Mouse (Mus musculus) mature B cell (primary cell): ENCODE data around the gene Nek2.

Source experiments
- in situ Hi-C: fragments of 300-500 bp; cut with MboI; formaldehyde crosslinking; loops from 2 replicates; pipeline ENCODE4 v1.14.3; 2019

The Nek2 gene

DNA sequence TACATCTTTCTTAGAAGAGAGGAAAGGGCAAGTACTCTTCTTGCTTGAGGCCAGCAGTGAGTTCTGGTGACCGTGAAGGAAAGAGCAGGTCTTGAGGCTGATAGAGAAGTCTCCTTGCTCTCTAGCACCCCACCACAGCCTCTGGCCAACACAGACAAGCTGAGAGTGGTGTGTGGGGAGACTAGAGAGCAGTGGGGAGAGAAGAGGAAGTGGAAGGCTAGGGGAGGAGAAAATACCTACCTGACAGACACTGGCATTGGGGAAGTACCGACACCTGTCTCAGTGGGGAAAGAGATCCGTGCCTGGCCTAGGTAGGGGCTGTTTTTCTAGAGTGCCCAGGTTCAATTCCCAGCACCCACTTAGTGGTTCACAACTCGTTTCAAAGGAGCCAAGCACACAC is 7.0 kb upstream of the Nek2 start:
- in situ Hi-C loops = loop anchor here (10.0 kb wide), 2 partner anchors 89 to 229 kb away; no protein-coding TSS in a partner anchor

DNA sequence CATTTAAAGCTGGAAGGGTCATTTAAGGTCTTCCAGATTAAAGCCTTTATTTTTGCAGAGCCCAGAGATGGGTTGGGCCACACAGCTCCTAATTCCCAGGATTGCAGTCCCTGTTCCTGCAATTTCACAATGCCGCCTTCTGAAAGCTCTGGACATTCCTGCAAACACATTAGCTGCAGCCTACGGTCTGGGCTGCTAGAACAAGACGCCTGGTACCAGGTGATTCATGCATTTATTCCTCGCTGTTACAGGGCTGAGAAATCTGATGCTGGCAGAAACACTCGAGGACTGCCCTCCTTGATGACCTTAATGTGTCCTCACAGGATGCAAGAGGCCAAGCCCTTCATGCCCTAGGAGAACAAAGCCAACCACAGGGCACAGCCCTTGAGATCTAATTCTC is 6.3 kb upstream of the Nek2 start:
- in situ Hi-C loops = loop anchor here (10.0 kb wide), 2 partner anchors 90 to 230 kb away; no protein-coding TSS in a partner anchor

DNA sequence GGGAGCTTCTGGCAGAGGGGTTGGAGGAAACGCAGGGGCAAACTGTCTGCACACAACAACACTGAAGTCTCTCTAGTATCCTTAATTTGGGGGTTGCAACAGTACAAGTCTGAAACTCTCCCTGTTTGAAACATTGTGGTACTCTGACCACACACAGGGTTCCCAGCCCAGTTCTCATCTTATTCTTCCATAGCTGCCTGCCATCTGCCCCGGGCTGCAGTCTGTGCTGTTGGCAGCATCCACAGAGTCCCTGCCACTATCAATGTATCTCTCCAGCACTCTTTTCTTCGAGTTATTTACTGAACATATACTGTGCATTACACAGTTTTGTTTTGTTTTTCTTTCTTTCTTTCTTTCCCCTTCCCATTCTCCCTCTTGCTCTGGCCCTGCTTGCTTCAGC is 4.6 kb upstream of the Nek2 start:
- in situ Hi-C loops = loop anchor here (10.0 kb wide), 2 partner anchors 92 to 232 kb away; no protein-coding TSS in a partner anchor

DNA sequence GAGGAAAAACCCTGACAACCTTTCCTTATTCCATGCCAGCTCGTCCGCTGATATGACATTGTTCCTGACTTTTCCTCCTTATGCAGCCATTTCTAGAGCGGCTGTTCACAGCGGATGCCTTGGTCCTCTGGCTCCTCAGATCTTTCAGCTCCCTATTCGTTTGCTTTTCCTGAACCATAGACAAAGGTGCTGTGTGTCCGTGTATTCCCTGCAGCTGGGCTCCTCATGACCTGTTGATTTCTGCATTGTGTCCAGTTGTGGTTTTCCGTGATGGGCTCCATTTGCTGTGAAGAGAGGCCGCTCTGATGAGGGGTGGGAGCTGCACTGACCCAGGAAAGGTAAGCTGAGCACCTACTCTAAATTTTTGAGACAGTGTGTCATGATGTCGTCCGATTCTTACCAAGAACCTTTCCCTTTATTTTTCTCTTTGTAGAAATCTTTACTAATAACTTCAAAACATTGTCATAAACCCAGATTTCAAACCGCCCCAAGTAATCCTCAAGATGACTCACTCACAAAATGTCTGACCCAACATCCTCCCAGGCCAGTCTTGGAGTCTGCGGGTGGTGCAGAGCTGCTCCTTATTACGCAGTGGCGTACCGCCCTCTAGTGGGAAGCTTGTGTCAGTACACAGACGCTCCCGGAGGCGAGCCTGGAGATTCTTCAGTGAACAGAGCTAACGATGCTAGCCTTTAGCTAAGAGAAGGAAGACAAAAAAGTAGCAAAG is 3.7 kb upstream of the Nek2 start:
- in situ Hi-C loops = loop anchor here (10.0 kb wide), 2 partner anchors 93 to 233 kb away; no protein-coding TSS in a partner anchor

DNA sequence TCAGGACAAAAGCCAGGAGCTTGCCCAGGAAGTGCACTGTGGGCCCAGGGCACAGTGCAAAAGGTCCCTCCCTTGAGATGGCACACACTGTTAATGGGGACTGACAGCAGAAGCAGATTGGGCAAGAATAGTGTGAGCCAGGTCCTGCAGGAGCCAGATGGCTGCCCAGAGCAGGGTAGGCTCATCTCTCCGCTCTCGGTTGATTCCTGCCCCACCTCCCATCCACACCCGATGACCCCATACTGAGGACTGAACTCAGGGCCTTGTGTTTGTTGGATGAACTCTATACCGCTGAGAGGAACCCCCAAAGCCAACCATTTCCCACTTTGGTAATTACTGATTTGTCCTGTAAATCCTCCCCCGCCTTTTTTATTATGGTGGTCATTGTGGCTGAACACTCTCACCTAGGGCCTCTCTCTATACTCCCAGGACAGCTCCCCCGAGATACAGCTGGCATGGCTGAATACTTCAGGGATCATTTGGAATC is 3.1 kb upstream of the Nek2 start:
- in situ Hi-C loops = loop anchor here (10.0 kb wide), 2 partner anchors 93 to 233 kb away; no protein-coding TSS in a partner anchor

DNA sequence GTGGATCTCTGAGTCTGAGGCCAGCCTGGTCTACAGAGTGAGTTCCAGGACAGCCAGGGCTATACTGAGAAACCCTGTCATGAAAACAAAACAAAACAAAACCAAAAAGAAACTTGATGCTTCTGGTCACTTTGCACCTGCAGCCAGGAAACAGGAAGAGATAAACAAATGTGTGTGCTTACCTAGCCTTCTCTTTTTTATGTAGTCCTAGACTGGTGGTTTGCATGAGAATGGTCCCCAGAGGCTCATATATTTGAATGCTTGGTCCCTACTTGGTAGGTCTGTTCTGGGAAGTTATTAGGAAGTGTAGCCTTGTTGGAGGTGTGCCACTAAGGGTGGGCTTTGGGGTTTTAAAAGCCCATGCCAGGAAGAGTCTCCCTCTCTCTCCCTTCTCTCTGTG is 2.2 kb upstream of the Nek2 start:
- in situ Hi-C loops = loop anchor here (10.0 kb wide), 2 partner anchors 94 to 234 kb away; no protein-coding TSS in a partner anchor

DNA sequence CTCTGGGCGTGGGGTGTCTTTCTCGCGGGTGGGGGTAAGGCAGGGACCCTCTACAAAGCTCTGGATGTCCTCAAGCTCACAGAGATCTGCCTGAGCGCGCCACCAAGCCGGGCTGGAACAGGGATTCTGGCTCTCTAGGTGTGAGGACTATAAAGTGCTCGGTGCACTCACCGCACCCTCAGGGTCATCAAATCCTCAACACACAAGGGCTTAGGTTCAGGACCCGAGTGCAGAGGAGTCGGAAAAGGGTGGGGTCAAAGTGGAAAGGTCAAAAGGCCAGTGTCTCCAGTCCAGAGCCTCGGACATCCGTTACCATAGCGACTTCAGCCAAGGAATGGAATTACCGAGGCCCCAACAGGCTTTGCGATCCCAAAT is 306 bp upstream of the Nek2 start:
- in situ Hi-C loops = no loop called here

DNA sequence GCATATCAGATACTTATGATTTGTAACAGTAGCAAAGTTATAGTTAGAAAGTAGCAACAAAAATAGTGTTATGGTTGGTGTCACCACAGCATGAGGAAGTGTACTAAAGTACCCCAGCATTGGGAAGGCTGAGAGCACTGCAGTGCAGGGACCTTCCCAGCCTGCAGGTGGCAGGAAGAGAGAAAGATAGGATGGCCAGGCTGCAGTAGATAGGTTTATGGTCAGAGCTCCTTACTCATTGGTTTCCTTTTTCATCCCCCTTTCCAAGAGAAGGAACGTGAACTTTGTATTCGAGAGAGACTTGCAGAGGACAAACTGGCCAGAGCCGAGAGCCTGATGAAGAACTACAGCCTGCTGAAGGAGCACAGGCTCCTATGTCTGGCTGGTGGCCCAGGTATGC is 7.9 kb downstream of the Nek2 start:
- in situ Hi-C loops = loop anchor here (5.0 kb wide), 1 partner anchor 263 kb away; the partner anchor contains the start of gene Traf5

DNA sequence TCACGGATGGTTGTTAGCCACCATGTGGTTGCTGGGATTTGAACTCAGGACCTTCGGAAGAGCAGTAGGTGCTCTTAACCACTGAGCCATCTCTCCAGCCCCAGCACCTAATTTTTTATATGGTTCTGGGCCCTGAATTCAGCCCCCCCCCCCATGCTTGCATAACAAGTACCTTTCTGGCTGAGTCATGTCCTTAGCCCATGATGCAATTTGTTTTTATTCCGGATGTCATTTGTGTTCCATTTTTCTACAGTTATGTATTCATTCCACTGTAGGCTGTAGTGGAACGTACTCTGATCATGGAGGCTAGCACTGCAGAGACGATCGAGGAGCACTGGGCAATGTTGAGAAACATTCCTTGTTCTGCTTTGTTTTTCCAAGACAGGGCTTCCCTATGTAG is 12.2 kb downstream of the Nek2 start:
- in situ Hi-C loops = loop anchor here (10.0 kb wide), 1 partner anchor 81 kb away; no protein-coding TSS in a partner anchor

DNA sequence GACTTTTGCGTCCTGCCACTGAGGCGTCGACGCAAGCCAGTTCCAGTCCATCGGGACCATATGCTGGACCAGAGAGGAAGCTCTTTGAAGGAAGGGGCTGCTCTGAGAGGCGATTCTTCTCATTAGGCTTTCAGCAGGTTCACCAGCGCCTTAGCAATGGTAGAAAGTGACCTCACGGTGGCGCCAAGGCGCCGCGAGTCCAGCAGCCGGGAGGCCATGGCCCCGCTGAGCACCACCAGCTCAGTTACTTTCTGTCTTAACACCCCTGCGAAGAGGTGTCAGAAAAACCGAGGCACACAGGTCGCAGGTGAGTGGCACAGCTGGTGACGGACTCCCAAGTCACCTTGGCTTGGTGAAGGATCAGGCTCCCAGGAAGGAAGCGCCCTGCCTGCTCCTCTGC is 13.6 kb downstream of the Nek2 start:
- in situ Hi-C loops = loop anchor here (10.0 kb wide), 1 partner anchor 80 kb away; no protein-coding TSS in a partner anchor

DNA sequence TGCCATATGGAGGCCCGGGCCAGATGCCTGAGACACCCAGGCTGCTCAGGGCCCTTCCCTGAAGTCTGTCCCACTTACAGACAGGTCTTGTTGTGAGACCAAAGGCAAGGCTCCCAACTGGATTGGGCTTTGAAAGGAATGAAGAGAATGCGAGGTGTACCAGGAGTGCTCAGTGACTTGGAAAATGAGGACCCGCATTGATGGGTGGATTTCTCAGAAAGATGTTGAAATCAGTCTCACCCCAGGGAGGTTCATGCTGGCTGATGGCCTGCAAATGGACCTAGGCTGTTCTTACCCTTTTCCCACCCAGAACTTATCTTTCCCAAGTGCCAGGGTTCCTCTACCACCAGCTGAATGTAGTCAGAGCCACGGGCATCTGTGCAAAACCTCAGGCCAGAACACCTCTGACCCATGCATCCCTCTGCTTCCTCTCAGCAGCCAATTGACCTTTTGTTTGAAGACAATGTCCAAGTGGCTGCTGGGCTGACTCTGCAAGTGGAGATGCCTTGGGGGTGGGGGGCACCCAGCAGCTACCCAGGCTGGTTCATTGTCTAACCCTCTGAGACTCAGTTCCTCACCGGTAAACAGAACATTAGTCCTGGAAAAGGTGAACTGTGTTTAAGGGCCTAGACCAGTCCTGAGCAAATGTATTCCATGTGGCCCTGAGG is 15.2 kb downstream of the Nek2 start:
- in situ Hi-C loops = loop anchor here (10.0 kb wide), 1 partner anchor 78 kb away; no protein-coding TSS in a partner anchor

DNA sequence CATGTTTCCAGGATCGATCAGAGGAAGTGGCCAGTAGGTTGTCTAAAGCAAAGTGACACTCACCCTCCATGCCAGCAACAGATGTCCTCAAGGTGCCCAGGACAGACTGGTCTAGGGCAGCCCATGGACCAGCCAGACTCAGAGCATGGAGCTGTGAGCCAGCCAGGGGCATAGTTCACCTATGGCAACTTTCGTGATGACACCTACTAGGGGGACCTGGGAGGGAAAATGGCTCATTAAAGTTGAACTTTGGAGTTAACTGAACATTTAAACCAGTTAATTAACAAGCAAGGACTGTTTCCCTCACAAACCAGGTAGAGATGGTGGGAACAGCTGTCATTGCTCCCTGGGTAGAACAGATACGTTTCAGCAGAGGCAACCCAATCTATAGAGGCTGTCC is 16.4 kb downstream of the Nek2 start:
- in situ Hi-C loops = loop anchor here (10.0 kb wide), 1 partner anchor 77 kb away; no protein-coding TSS in a partner anchor

DNA sequence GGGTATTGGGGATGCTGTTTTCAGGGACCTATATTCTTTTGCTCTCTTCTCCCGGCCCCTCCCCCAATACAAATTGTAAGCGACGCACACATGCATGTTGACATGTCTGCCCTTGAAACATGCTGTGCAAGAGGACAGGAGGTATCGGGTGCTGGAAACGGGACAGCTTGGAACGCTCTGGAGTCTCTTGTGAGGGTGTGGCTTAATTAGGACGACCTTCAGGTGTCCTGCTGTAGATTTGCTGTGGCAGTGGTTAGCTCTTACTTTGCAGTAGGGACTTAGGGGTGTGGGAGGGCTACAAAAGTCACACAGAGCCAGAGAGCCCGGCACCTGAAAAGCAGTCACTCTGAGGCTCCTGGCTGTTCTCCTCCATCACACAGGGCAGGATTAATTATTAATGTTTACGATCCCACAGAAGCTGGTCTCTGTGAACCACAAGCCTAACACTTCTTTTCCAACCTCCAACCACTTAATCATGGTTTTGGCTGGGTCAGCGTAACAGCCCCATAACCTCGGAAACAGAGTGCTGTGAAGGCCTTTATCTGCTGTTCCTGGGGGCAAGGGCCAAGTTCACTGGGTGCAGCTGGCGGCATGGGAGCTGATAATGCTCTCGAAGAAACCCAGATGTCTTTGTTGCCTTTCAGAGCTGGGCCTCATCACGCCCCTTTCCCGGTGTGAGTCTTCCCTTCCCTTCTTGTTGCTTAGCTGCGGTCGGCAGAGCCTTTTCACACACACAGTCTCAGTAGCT is 17.9 kb downstream of the Nek2 start:
- in situ Hi-C loops = loop anchor here (10.0 kb wide), 1 partner anchor 76 kb away; no protein-coding TSS in a partner anchor

DNA sequence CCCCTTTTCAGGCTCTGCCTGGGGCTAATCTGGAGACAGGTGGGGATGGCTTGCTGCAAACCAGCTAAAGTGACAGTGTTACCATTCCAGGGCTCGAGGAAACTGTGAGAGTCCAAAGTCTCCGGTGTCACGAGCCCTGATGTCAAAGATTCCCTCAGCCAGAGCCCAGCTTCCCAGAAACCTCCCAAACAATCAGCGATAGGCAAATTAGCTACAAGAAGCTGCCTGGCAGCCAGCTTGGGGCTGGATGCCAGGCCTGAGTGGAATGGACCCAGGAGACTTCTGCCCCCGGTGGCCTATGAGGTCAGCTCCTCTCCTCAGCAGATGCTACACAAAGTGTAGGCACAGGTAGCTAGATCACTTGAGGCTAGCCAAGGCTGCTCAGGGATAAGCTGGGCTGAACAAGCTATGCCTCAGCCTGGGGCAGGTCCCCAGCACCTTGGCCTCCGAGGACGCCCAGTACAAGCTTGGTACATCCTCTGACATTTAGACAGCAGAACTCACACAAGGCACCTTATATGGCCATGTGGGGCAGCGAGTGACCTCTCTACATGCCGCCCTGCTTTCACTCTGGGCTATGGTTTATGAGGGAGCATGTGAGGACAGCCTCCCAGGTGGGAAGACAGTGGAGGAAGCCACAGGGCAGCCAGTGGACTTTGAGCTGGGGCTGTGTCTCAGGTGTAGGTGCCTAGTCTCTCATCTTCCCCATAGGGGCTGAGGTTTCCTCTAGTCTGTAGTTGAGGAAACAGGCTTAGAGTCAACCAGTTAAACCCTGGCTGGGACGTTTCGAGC is 19.7 kb downstream of the Nek2 start:
- in situ Hi-C loops = no loop called here

DNA sequence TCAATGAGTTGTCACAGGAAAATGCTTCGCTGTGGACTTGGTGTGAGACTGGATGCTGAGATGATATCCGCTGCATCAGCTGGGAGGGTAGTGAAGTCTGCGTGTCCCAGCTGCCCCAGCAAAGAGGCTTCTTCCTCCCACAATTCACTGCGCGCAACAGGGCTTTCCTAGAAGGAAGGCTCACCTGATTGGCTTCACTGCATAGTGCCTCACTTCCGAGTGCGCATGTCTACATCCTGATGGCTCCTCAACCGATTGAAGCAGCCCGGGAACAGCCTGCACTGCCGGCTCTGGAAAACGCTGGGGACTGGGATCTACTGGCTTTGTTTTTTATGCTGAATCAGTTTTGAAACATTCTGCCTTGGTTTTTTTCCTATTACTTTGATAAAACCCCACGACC is 21.0 kb downstream of the Nek2 start:
- in situ Hi-C loops = no loop called here

DNA sequence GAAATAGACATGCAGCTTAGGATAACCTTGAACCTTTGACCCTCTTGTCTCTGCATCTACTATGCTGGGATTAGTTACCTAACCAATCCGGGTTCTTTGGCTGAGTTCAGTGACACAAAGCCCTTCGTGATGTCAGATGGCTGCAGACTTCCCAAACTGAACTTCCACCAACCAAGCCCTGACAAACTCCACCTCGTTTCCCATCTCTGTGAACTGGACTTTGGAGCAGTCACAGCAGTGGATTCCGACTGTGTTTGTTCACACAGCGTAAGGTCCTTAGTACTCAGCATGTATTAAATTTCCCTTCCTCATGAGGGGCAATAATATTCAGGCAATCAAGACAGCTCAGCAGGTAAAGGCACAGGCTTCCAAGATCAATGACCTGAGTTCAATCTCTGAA is 25.4 kb downstream of the Nek2 start:
- in situ Hi-C loops = no loop called here

DNA sequence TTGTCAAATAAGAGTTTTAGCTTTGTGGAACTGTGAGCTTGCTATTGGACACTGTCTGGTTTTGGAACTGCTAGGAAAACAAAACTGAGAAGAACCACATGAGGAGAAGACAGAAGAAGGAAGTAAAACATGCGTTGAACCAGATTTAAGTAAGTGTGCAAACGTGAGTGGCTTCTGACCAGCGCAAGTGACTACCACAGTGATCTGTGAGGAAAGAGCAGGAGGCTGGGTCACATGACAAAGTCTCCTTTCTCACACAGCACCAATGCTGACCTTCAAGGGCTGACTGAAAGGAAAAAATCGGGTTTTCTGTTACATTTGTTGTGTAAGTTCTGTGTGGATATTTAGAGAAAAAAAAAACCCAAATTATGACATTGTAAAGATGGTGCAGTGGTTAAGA is 28.3 kb downstream of the Nek2 start:
- in situ Hi-C loops = no loop called here

DNA sequence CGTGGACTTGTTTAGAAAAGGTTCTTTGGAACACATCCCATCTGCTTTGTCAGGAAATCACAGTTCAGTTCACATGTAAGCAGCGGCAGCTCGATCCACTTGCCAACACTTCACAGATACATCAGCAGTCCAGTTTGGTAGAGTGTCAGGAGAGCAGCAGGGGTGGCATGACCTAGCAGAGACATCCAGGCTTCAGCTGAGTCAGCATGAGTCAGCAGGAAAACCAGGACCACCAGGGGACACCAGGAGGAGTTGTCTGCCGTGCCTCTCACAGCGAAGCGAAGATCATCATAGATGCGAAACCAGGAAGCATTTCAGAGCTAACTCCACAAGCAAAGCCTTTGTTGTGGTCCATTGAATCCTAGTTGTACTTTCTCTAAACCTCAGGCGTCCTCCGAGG is 32.2 kb downstream of the Nek2 start:
- in situ Hi-C loops = no loop called here

DNA sequence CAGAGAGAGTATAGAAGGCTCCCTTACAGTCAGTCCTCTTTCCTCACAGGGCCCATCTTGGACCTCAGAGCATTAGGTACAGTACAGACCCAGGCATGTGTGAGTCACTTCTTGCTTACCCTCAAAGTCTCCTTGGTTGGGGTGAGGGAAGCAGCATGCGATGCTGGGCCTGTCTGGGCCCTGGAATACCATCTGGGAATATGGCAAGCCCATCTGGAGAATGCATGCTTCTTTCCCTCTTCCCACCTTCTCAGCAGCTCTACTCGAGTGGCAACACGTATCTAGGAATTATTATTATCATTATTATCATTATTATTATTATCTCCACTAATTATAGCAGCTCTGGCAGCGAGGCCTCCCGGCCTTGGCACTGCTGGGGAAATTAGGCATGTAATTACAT is 33.5 kb downstream of the Nek2 start:
- in situ Hi-C loops = no loop called here

DNA sequence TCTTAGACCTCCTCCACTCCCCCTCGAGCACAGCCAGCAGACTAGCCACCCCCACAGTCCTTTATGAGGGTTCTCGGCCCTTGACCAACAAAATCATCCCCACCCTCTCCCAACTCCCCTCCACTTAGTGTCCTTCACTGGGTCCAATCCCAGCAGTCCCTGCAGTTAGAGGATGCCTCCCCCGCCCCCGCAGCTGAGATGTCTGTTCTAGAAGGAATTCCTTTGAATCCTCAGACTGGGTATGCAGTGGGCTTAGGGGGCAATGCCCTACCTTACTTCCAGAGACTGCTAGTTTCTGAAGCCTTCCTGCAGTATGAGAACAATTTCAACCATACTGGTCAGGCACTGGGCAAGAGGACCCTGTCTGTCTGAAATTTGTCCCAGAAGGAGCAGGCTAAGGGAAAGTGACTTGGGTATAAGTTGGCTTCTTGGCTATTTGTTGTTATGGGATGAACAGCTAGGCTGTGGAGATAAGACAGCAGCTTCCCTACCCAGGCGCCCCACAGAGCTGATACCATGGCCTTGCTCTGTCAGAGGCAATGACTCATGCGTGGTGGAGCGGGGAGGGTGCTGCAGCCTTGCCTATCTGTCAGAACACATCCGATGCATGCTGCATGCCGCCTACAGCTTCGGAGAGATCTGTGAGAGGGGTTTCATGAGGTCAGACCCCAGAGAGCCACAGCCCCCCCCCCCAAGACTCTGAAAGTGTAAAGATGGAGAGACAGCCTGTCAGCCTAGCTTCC is 34.1 kb downstream of the Nek2 start:
- in situ Hi-C loops = no loop called here
